Mouse (Mus musculus) cortical plate, adult 2 months (tissue): Measurements from ENCODE around the gene Thoc6.

Experiments used
- CTCF ChIP-seq: fragments of 200-500 bp; IDR thresholded peaks from 2 replicates; pipeline ENCODE4 v1.5.1; 2011; ENCODE audit warnings: mild to moderate bottlenecking, control low read depth, low read length; ENCODE audit not compliant: insufficient read depth; ENCODE audit errors: extremely low read depth
- POLR2A ChIP-seq: fragments of 200-500 bp; IDR thresholded peaks from 2 replicates; pipeline ENCODE4 v1.6.1; 2011; ENCODE audit warnings: mild to moderate bottlenecking, low read length, control low read depth; ENCODE audit not compliant: insufficient read depth; ENCODE audit errors: extremely low read depth

DNA sequence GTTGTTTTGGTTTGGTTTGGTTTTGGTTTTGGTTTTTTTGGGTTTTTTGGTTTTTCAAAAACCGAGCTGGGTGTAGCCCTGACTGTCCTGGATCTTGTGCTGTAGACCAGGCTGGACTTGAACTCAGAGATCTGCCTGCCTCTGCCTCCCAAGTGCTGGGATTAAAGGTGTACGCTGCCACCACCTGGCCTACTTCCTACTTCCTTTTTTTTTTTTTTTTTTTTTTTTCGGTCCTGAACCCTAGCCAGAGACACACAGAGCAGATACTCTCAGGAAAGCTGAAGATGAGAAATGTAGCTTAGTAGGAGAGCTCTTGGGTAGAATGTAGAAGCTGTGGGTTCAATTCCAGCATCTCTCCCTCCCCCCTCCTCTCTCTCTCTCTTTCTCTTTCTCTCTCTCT is 15.2 kb downstream of the Thoc6 start:
- TF ChIP-seq CTCF (no peak), POLR2A (no peak)
